Comparison of ENCODE assay signal across 8 mouse cellular contexts in genomic region chr14:72371702-72372277, GRCm38 (mm10).
DNase-seq lines count a peak whose midpoint lies in the region; ATAC-seq and TF ChIP-seq lines count a peak whose summit lies in the region.

No protein-coding gene starts in this region.

- DNase-seq in ES-CJ7 (ENCODE audit: low read depth, low spot score), result peak; percentile 80
- peak; percentile 33 for DNase-seq in c-Kit-positive CD71-positive TER-119-negative erythroid progenitor cells, embryonic 14.5 days (ENCODE audit: low read depth)
- DNase-seq in forebrain, embryonic 14.5 days (ENCODE audit: low spot score), result peak; percentile 85
- peak; percentile 49 to 89 for DNase-seq in layer of hippocampus, adult 8-10 months (ENCODE audit: low spot score in 2 of 2)
- peak; percentile 66 for DNase-seq in lung, postnatal 0 days (ENCODE audit: low spot score)
- DNase-seq in retina, embryonic 14.5 days (ENCODE audit: low spot score), result peak; percentile 87
- peak; percentile 34 for DNase-seq in urinary bladder, postnatal 10 days (ENCODE audit: low spot score)

- TF ChIP-seq CTCF in lung, postnatal 0 days (IDR thresholded peaks at IDR 0.05), result peak; percentile 95

- no peak overlapping the region for H3K4me2 ChIP-seq in forebrain, embryonic 14.5 days (ENCODE audit: low read length)
- H3K4me2 ChIP-seq in lung, postnatal 0 days (replicated peaks; ENCODE audit: low read depth, low read length), result no peak overlapping the region

- H3K9ac ChIP-seq in forebrain, embryonic 14.5 days (ENCODE audit: low read length), result no peak overlapping the region
- no peak overlapping the region for H3K9ac ChIP-seq in lung, postnatal 0 days (replicated peaks; ENCODE audit: low read depth)

- no peak overlapping the region for H3K27ac ChIP-seq in forebrain, embryonic 14.5 days (ENCODE audit: low read depth, low read length)
- no peak overlapping the region for H3K27ac ChIP-seq in lung, postnatal 0 days (ENCODE audit: low read length)

- no peak for TF ChIP-seq EP300 in lung, postnatal 0 days (IDR thresholded peaks at IDR 0.05)

- peak; percentile 80 for ATAC-seq in forebrain, embryonic 14.5 days
- ATAC-seq in hematopoietic stem cell, adult 5-6 weeks (replicated peaks in 1 of 2; ENCODE audit: insufficient read depth in 1 of 2, low FRiP score in 2 of 2, low TSS enrichment in 1 of 2, low read depth in 1 of 2, poor library complexity in 2 of 2, severe bottlenecking in 2 of 2), result peak; percentile 65 to 88
- ATAC-seq in lung, postnatal 0 days, result no peak

- H3K27me3 ChIP-seq in forebrain, embryonic 14.5 days (replicated peaks; ENCODE audit: control insufficient read depth, insufficient read depth, low read length), result no peaks in the 10 kb centered on the region
- no peaks in the 10 kb centered on the region for H3K27me3 ChIP-seq in lung, postnatal 0 days (replicated peaks; ENCODE audit: insufficient read depth, low read length)

- no peak overlapping the region for H3K4me3 ChIP-seq in forebrain, embryonic 14.5 days (ENCODE audit: low read depth, low read length)
- H3K4me3 ChIP-seq in lung, postnatal 0 days (ENCODE audit: low read depth, low read length), result no peak overlapping the region

- H3K9me3 ChIP-seq in forebrain, embryonic 14.5 days (replicated peaks; ENCODE audit: control insufficient read depth, low read length), result no peaks in the 10 kb centered on the region
- no peaks in the 10 kb centered on the region for H3K9me3 ChIP-seq in lung, postnatal 0 days (ENCODE audit: low read length)

- no peaks in the 10 kb centered on the region for H3K4me1 ChIP-seq in forebrain, embryonic 14.5 days (ENCODE audit: control insufficient read depth, insufficient read depth, low read length)
- no peaks in the 10 kb centered on the region for H3K4me1 ChIP-seq in lung, postnatal 0 days (ENCODE audit: insufficient read depth, low read depth, low read length)

- 9% methylated on average over 10 of the region's 10 CpGs for WGBS in forebrain, embryonic 14.5 days
- 7% methylated on average over 10 of the region's 10 CpGs for WGBS in lung, postnatal 0 days

- H3K36me3 ChIP-seq in forebrain, embryonic 14.5 days (ENCODE audit: control insufficient read depth, insufficient read depth, low read length), result no peaks in the 10 kb centered on the region
- no peaks in the 10 kb centered on the region for H3K36me3 ChIP-seq in lung, postnatal 0 days (ENCODE audit: insufficient read depth, low read length)

Comparison
In these comparisons a context has a peak if more than half of its experiments do, and no peak if none do; other contexts are left out.
1. DNase-seq: peak in every context shown above with its lines; median percentile 87 in retina, embryonic 14.5 days; 85 in forebrain, embryonic 14.5 days; 80 in ES-CJ7; 69 in layer of hippocampus, adult 8-10 months; 66 in lung, postnatal 0 days; 34 in urinary bladder, postnatal 10 days; 33 in c-Kit-positive CD71-positive TER-119-negative erythroid progenitor cells, embryonic 14.5 days.